Mouse (Mus musculus): ENCODE data around the gene Zmat5. TPM values are rescaled to one million over a fixed set of nuclear protein-coding genes. Genes with fewer than 3 reads are reported as not detected.

Gene Zmat5
- total RNA-seq (2022): 10 to 100 TPM; 30.9 to 38.1 (median 34.9) TPM

DNA sequence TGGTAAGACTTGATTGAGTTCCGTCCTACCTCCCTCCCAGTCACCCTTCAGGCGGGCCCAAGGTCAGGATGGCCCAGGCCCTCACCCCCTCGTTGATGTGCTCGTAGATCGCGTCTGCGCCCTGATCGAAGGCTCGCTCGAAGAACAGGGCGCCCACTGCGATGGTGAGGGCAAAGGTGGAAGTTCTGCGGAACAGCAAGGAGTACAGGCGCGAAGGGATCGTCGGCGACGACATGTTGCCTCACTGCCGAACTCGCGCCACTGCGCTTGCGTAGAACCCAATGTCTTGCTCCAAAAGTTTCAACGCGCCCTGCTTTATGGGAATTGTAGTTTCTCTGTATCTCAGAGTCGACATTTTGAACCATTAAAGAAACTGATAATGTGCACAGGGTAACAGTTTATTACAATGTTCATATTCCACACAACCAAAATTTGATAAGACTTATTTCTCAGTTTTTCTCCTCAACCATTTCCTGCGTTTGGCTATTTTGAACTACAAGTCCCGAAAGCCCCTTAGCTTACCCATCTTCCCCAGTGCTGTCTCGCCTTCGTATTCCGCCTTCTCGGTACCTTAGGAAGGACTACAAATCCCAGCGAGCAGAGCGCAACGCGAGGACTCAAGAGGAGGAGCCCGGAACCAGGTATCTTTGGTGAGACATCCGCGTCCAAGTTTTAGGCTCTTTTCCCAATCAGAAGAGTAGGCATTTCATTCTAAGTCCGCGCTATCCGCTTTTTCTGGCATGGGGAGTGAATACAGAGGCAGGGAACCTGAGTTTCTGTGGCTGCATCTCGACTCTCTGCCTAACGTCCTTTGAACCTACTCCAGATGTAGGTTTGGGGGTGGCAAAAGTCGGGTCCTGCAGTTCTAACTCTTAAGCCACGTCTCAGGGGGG is at the start of gene Zmat5, which contains the start of gene Uqcr10:
Gene Zmat5 (plus strand): TSS at position 607 of the 893 bp plus-strand sequence.
Gene Uqcr10 (minus strand): TSS at position 271 of the 893 bp plus-strand sequence.
- peak; percentile 91 to 92 for DNase-seq (ENCODE audit: low spot score in 2 of 2)

- no peak for DNase-seq (ENCODE audit: low spot score in 2 of 2)
Measured at GRCm38 (mm10) chr11:4659818-4660217, 44.7 kb upstream of the Zmat5 start.

- no peak for DNase-seq (ENCODE audit: low spot score in 2 of 2)
Measured at GRCm38 (mm10) chr11:4660309-4661025, 44.0 kb upstream of the Zmat5 start.

GRCm38 (mm10) chr11:4661324-4661723 is 43.2 kb upstream of the Zmat5 start:
- DNase-seq (ENCODE audit: low spot score in 2 of 2): no peak

DNA sequence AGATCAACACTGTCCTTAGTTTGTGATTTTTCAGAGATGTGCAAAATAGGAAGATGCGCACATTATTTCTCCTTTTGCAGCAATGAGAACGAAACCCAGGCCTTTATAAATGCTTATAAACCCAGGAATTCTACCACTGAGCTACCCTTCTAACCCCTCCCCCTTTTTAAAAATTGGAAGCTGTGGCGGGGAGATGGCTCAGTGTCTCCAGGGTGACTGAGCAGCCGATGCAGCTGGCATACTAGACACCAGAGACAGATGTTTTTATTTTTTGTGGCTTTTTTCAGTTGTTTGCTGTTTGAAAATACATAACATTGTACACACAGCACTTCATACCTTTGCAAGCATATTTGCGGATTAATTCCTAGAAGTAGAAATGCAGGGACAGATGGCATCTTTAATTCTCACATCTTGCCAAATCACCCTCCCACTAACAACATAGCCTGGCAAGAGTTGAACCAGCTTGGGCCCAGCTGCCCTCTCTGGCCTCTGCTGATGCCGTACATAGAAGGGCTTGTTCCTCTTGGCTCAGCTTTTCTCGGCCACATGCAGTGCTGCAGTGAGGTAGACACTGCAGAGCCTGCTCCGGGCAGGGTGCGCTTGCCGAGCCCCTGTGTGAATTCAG is 42.5 kb upstream of the Zmat5 start:
- DNase-seq (ENCODE audit: low spot score in 2 of 2): no peak

DNA sequence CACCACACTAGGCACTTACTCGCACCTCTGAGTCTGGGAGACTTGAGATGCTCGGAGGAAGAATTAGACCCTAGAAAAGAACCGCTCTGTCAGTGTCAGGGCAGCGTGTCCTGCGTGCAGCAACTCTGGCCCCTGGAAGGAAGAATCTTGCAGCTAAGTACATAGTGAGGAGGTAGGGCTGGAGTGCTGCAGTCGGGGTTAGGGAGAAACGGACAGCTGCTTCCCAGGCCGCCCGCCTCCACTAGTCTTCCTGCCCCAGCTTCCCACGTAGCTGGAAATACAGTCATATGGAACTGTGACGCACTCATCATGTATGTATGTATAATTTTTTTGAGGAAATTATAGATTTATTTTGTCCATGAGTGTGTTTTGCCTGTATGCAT is 42.0 kb upstream of the Zmat5 start:
- no peak for DNase-seq (ENCODE audit: low spot score in 2 of 2)

DNA sequence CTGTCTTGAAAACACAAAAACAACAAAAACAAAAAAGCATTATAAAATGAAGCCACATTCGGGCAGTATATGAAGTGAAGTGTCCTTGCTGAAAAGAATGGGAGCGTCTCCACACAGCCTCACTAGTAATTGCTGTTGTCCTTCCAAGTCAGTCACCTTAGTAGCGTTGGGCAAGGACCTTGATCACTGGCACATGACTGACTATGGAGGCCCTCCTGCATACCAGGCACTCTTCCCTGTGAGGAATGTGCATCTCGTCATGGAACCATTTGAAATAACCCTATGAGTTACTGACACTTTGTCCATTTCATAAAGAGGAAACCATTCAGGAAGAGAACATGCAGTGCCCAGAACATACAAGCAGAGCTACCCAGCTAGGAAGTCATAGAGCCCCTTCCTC is 32.7 kb upstream of the Zmat5 start:
- no peak for DNase-seq (ENCODE audit: low spot score in 2 of 2)

GRCm38 (mm10) chr11:4674593-4674992 is 29.9 kb upstream of the Zmat5 start:
- DNase-seq (ENCODE audit: low spot score in 2 of 2): no peak

GRCm38 (mm10) chr11:4675126-4675562 is 29.3 kb upstream of the Zmat5 start:
- DNase-seq (ENCODE audit: low spot score in 2 of 2): no peak

DNA sequence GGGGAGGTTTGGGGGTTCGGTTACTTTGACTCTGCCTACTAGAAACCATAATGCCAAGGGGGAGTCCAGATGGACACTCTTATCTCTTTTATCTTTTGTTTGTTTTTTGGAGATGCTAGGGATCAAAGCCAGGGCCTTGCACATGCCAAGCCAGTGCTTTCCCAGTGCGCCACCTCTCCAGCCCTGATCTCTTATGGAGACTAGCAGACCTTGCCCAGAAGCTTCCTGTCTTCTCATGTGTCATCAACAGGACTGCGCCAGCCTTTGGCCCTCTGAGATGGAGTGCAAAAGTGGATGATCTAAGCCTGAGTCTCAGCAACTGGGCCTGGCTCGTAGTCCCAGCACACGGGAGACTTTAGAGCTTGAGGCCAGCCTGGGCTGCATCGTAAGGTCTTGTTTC is 28.8 kb upstream of the Zmat5 start:
- no peak for DNase-seq (ENCODE audit: low spot score in 2 of 2)

DNA sequence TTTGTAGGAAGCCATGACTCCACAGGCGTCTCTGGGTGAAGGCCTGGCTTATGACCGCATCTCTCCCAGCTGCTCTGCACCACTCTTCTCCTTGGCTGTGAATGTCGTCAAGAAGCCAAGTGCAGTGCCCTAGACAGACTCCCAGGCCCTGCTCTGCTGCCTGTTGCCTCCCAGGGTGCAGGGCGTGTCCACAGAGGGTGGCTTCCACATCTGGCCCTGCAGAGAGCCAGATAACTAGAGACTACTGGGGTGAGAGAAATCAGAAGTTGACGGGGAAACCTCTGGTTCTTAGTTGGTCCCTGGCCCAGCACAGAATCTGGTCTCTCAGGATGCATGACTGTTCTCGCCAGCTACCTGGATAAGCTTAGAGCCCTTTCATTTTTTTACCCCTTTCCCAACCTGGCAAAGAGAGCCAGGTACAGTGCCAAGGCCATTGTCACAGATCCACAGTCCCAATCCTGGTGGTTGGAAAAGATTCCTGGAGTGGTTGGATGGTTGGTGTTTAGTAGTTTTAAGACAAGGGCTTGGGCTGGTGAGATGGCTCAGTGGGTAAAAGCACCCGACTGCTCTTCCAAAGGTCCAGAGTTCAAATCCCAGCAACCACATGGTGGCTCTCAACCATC is 27.1 kb upstream of the Zmat5 start:
- DNase-seq (ENCODE audit: low spot score in 2 of 2): no peak

DNA sequence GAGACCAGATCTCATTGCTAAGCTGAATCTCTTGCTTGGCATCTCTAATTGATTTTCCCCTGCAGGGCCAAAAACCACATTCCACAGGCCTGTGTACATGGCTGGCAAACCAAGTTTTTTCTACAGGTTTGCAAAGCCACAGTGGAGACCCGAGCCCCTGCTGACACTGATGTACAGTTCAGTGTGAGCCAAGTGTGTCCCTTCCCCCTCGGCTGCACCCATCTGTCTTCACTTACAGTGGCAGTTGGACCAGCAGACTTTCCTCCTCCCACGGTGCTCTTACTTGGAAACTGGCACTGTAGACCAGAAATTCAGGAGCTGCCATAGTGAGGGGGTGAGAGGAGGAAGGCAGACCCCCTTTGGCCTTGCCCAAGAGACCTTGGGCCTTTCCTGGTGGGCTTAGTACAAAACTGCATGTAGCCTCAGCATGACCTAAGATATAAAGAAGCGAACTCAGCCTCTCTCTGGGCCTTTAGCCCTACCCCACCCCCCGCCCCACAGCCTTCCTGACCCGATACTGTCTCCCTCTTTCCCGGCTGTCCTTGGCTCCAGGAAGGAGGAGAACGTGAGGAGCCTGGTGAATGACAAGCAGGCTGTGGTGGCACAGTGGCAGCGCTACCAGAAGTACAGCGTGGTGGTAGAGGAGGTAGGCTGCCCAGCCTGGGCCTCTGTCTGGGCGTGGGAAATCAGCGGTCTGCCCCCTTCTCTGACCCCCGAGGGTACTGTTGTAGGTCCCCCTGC is 25.6 kb upstream of the Zmat5 start:
- peak; percentile 77 to 81 for DNase-seq (ENCODE audit: low spot score in 2 of 2)

DNA sequence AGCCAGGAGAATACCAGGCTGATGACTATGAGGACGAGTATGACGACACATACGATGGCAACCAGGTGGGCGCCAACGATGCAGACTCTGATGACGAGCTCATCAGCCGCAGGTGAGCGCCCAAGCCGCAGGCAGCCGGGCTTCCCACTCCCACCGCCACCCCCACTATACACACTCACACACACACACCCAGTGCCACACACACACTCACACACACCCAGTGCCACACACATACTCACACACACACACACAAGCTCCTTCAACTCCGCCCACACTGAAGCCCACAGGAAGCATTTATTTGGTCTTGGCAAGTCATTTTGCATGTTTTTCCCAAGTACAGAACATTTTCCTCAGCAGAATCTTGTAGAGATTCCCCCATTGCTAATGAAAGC is 25.0 kb upstream of the Zmat5 start:
- no peak for DNase-seq (ENCODE audit: low spot score in 2 of 2)

GRCm38 (mm10) chr11:4680126-4680525 is 24.4 kb upstream of the Zmat5 start:
- DNase-seq (ENCODE audit: low spot score in 2 of 2): no peak

GRCm38 (mm10) chr11:4683516-4683915 is 21.0 kb upstream of the Zmat5 start:
- DNase-seq (ENCODE audit: low spot score in 2 of 2): no peak

DNA sequence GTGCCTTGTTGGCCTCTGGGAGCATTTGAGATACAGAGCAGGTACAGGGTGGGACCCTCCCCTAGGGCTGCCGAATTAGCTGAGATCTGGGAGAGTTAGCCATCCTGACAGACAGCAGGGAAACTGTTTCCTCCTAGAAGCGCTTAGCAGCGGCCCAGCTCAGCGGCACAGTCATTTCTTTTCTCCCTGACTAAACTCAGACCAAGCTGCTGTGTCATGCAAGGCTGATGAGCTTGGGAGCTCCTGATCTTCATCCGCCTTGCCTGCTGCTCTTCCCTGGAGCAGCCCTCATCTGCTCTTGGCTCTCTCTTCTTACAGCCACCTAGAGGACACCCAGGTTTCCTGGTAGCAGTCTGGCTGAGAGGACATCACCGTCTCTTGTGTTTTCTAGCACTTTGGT is 20.3 kb upstream of the Zmat5 start:
- DNase-seq (ENCODE audit: low spot score in 2 of 2): no peak

- no peak for DNase-seq (ENCODE audit: low spot score in 2 of 2)
Measured at GRCm38 (mm10) chr11:4685071-4685470, 19.4 kb upstream of the Zmat5 start.

GRCm38 (mm10) chr11:4685510-4685909 is 19.0 kb upstream of the Zmat5 start:
- DNase-seq (ENCODE audit: low spot score in 2 of 2): no peak

- no peak for DNase-seq (ENCODE audit: low spot score in 2 of 2)
Measured at GRCm38 (mm10) chr11:4687027-4687426, 17.5 kb upstream of the Zmat5 start.

GRCm38 (mm10) chr11:4687874-4688273 is 16.6 kb upstream of the Zmat5 start:
- DNase-seq (ENCODE audit: low spot score in 2 of 2): no peak
